Mouse (Mus musculus): ENCODE data around the gene Kansl1. TPM values are rescaled to one million over a fixed set of nuclear protein-coding genes. Genes with fewer than 3 reads are reported as not detected.
A peak's percentile ranks its signal among the peaks of the same experiment; 100 is the strongest.

The Kansl1 gene
- polyA plus RNA-seq, 1 experiment from 2014 or later, result 21.9 TPM

GRCm38 (mm10) chr11:104442333-104443136 lies 26.1 kb downstream of the Kansl1 start:
- Histone ChIP-seq H3K4me1 (replicated peaks; ENCODE audit: control insufficient read depth, insufficient read depth, low read length) (peaks cover 7% of the 10 kb centered on the region; the same call in 1 of the 2 replicates), H3K27me3 (ENCODE audit: control insufficient read depth, insufficient read depth, low read depth, low read length) (no peaks in the 10 kb centered on the region), H3K4me3 (ENCODE audit: low read length) (peak overlapping the region; percentile 90), H3K9me3 (ENCODE audit: control insufficient read depth, low read length) (no peaks in the 10 kb centered on the region), H3K36me3 (ENCODE audit: control insufficient read depth, insufficient read depth, low read length) (no peaks in the 10 kb centered on the region), H3K4me2 (ENCODE audit: low read depth, low read length) (peak overlapping the region; percentile 62), H3K9ac (ENCODE audit: low read length) (peak overlapping the region; percentile 98), H3K27ac (ENCODE audit: low read length) (peak overlapping the region; percentile 100)
- ATAC-seq (ENCODE audit: low read depth), result peak; percentile 94
- WGBS, result under 1% methylated on average over 64 of the region's 82 CpGs

DNA sequence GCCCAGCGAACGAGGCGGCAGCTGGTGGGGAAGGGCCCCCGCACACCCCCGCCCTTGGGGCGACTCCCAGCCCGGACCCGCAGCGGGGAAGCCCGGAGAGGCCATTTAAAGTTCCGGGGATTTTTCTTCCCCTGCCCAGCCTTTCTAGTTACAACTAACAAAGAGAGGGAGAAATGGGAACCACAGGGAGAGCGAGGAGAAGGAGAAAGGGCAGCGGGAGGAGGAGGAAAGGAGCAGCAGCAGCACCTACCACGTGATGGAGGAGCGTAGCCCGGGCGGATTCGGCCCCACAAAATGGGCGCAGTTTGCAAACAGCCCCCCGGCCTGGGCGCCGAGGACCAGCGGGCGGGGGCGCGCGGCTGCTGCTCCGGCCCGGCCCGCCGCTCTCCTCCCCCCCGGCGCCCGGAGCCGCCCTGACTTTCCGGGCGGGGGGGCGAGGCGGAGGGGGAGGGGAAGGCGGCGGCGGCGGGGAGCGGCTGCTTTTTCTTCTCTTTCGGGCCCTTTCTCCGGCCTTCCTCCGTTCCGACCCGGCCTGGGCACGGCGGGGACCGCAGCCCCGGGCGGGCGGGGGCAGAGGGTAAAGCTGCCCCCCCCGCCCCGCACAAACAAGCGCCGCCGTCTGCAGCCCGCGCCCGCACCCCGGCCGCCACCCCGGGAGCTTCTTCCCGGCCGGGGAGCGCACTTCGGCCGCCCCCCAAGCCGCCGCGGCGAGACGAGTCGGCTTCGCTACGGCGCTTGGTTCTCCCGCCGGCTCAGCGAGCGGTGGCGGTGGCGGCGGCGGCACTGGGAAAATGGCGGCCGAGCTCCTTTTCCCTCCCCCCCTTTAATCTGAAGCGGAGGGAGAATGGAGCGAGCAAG lies 27.0 kb downstream of the Kansl1 start:
- WGBS, result under 1% methylated on average over 47 of the region's 92 CpGs

GRCm38 (mm10) chr11:104440521-104441474 lies 27.9 kb downstream of the Kansl1 start:
- H3K27me3 ChIP-seq (ENCODE audit: control insufficient read depth, insufficient read depth, low read depth, low read length), result no peaks in the 10 kb centered on the region
- H3K9ac ChIP-seq (ENCODE audit: low read length), result peak overlapping the region; percentile 98
- no peaks in the 10 kb centered on the region for H3K9me3 ChIP-seq (ENCODE audit: control insufficient read depth, low read length)
- peak overlapping the region; percentile 62 for H3K4me2 ChIP-seq (ENCODE audit: low read depth, low read length)
- peak overlapping the region; percentile 100 for H3K27ac ChIP-seq (ENCODE audit: low read length)
- H3K4me3 ChIP-seq (ENCODE audit: low read length), result peak overlapping the region; percentile 90
- H3K4me1 ChIP-seq (replicated peaks; ENCODE audit: control insufficient read depth, insufficient read depth, low read length), result peaks cover 10% of the 10 kb centered on the region
- H3K36me3 ChIP-seq (ENCODE audit: control insufficient read depth, insufficient read depth, low read length), result no peaks in the 10 kb centered on the region
- no peak for ATAC-seq (ENCODE audit: low read depth)
- 0% methylated on average over 20 of the region's 20 CpGs for WGBS

More for the DNA sequence above, 27.0 kb downstream of the Kansl1 start:
- Histone ChIP-seq H3K9me3 (ENCODE audit: control insufficient read depth, low read length) (no peaks in the 10 kb centered on the region), H3K27ac (ENCODE audit: low read length) (peak overlapping the region; percentile 100), H3K27me3 (ENCODE audit: control insufficient read depth, insufficient read depth, low read depth, low read length) (no peaks in the 10 kb centered on the region), H3K9ac (ENCODE audit: low read length) (peak overlapping the region; percentile 98), H3K36me3 (ENCODE audit: control insufficient read depth, insufficient read depth, low read length) (no peaks in the 10 kb centered on the region), H3K4me2 (ENCODE audit: low read depth, low read length) (peak overlapping the region; percentile 62), H3K4me3 (ENCODE audit: low read length) (peak overlapping the region; percentile 90), H3K4me1 (replicated peaks; ENCODE audit: control insufficient read depth, insufficient read depth, low read length) (peaks cover 7% of the 10 kb centered on the region; the same call in 1 of the 2 replicates)
- peak; percentile 73 for ATAC-seq (ENCODE audit: low read depth)

- 21% methylated on average over 2 of the region's 2 CpGs for WGBS
- Histone ChIP-seq H3K27ac (ENCODE audit: low read length) (no peak overlapping the region), H3K9me3 (ENCODE audit: control insufficient read depth, low read length) (no peaks in the 10 kb centered on the region), H3K27me3 (ENCODE audit: control insufficient read depth, insufficient read depth, low read depth, low read length) (no peaks in the 10 kb centered on the region), H3K4me1 (replicated peaks; ENCODE audit: control insufficient read depth, insufficient read depth, low read length) (peaks cover 8% of the 10 kb centered on the region), H3K36me3 (ENCODE audit: control insufficient read depth, insufficient read depth, low read length) (no peaks in the 10 kb centered on the region), H3K9ac (ENCODE audit: low read length) (no peak overlapping the region), H3K4me2 (ENCODE audit: low read depth, low read length) (peak overlapping the region; percentile 48), H3K4me3 (ENCODE audit: low read length) (peak overlapping the region; percentile 6; the same call in 1 of the 2 replicates)
- no peak for ATAC-seq (ENCODE audit: low read depth)
Measured at GRCm38 (mm10) chr11:104439703-104440102, 29.0 kb downstream of the Kansl1 start.

DNA sequence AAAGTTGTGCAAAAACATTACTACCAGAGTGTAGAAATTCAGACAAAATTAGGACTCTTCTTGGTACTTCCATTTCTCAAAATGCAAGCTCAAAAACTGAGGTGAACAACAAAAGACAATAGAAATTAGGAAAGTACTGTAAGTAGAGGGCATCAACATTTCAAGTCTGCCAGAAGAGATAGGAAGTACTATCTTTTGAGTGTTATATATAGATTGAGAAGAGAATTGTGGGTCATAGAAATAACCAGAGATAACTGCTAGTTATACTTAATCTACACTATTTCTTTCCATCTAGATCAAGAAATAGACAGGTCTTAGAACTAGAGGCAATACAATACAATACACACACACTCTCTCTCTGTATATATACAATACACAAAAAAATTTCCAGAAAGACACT lies 30.2 kb downstream of the Kansl1 start:
- Histone ChIP-seq H3K9me3 (ENCODE audit: control insufficient read depth, low read length) (no peaks in the 10 kb centered on the region), H3K27ac (ENCODE audit: low read length) (no peak overlapping the region), H3K4me1 (replicated peaks; ENCODE audit: control insufficient read depth, insufficient read depth, low read length) (peaks cover 8% of the 10 kb centered on the region), H3K4me3 (ENCODE audit: low read length) (no peak overlapping the region), H3K27me3 (ENCODE audit: control insufficient read depth, insufficient read depth, low read depth, low read length) (no peaks in the 10 kb centered on the region), H3K36me3 (ENCODE audit: control insufficient read depth, insufficient read depth, low read length) (no peaks in the 10 kb centered on the region), H3K9ac (ENCODE audit: low read length) (no peak overlapping the region), H3K4me2 (ENCODE audit: low read depth, low read length) (no peak overlapping the region)
- no peak for ATAC-seq (ENCODE audit: low read depth)

DNA sequence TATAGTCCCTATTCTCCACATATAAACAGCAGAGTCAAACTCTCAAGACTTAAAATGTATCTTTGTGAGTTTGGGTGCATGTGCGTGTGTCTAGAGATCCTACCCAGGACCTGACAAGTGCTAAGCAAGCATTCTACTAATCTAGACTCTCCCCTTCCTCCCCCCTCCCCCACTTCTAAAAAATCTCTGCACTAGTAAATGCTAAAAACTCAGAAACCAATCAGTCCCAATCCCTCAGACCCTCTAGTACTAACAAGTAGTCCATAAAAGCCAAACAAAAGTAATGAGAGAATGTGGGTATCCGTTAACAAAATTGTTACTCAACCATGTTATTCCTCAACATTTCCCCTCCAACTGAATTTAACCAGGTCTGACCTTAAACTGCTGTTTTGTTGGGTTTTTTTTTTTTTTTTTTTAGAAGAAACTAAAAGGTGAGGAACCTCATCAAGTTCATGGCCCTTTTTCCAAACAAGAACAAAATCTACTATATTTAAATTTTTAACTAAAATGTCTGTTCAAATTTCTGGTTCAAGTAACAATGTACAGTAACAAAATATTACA lies 32.2 kb downstream of the Kansl1 start:
- Histone ChIP-seq H3K4me3 (ENCODE audit: low read length) (no peak overlapping the region), H3K9me3 (ENCODE audit: control insufficient read depth, low read length) (no peaks in the 10 kb centered on the region), H3K9ac (ENCODE audit: low read length) (no peak overlapping the region), H3K4me2 (ENCODE audit: low read depth, low read length) (no peak overlapping the region), H3K27ac (ENCODE audit: low read length) (no peak overlapping the region), H3K4me1 (replicated peaks; ENCODE audit: control insufficient read depth, insufficient read depth, low read length) (peaks cover 10% of the 10 kb centered on the region), H3K36me3 (ENCODE audit: control insufficient read depth, insufficient read depth, low read length) (no peaks in the 10 kb centered on the region), H3K27me3 (ENCODE audit: control insufficient read depth, insufficient read depth, low read depth, low read length) (no peaks in the 10 kb centered on the region)
- ATAC-seq (ENCODE audit: low read depth), result no peak
- WGBS, result 47% methylated on average over 2 of the region's 2 CpGs

DNA sequence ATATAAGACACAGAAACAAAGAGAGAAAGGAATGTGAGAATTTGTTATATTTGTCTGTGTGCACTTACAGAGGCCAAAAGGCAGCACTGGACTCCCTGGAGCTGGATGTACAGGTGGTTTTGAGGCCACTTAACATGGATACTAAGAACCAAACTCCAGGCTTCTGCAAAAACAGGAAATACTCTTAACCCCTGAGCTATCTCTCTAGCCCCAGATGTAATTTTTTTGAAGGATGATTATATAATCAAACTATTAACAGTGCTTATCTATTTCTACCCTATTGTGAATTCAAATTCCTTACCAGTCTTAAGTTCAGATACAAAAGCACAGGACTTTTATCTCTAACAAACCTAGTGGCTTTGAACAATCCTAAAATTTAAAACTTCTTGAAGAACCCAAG lies 32.9 kb downstream of the Kansl1 start:
- no peak overlapping the region for H3K9ac ChIP-seq (ENCODE audit: low read length)
- H3K27me3 ChIP-seq (ENCODE audit: control insufficient read depth, insufficient read depth, low read depth, low read length), result no peaks in the 10 kb centered on the region
- H3K4me3 ChIP-seq (ENCODE audit: low read length), result no peak overlapping the region
- no peak for ATAC-seq (ENCODE audit: low read depth)
- H3K9me3 ChIP-seq (ENCODE audit: control insufficient read depth, low read length), result no peaks in the 10 kb centered on the region
- H3K27ac ChIP-seq (ENCODE audit: low read length), result no peak overlapping the region
- H3K36me3 ChIP-seq (ENCODE audit: control insufficient read depth, insufficient read depth, low read length), result no peaks in the 10 kb centered on the region
- H3K4me2 ChIP-seq (ENCODE audit: low read depth, low read length), result no peak overlapping the region
- H3K4me1 ChIP-seq (replicated peaks; ENCODE audit: control insufficient read depth, insufficient read depth, low read length), result peaks cover 10% of the 10 kb centered on the region

- no peak overlapping the region for H3K27ac ChIP-seq (ENCODE audit: low read length)
- peaks cover 10% of the 10 kb centered on the region for H3K4me1 ChIP-seq (replicated peaks; ENCODE audit: control insufficient read depth, insufficient read depth, low read length)
- H3K27me3 ChIP-seq (ENCODE audit: control insufficient read depth, insufficient read depth, low read depth, low read length), result no peaks in the 10 kb centered on the region
- ATAC-seq (ENCODE audit: low read depth), result no peak
- 30% methylated on average over 1 of the region's 1 CpGs for WGBS
- no peak overlapping the region for H3K9ac ChIP-seq (ENCODE audit: low read length)
- no peak overlapping the region for H3K4me3 ChIP-seq (ENCODE audit: low read length)
- no peaks in the 10 kb centered on the region for H3K9me3 ChIP-seq (ENCODE audit: control insufficient read depth, low read length)
- H3K4me2 ChIP-seq (ENCODE audit: low read depth, low read length), result no peak overlapping the region
- no peaks in the 10 kb centered on the region for H3K36me3 ChIP-seq (ENCODE audit: control insufficient read depth, insufficient read depth, low read length)
Measured at GRCm38 (mm10) chr11:104435141-104435540, 33.5 kb downstream of the Kansl1 start.
